Mouse (Mus musculus): Measurements from ENCODE around the gene Mpig6b. TPM values are rescaled to one million over a fixed set of nuclear protein-coding genes. Genes with fewer than 3 reads are reported as not detected.
A peak's percentile ranks its signal among the peaks of the same experiment; 100 is the strongest.

The Mpig6b gene
- polyA plus RNA-seq, 1 experiment = 0.66 TPM

- peak within 1 kb of the TSS; percentile 67 for H3K4me3 ChIP-seq (ENCODE audit: insufficient read depth, low read depth, low read length)
- H3K27me3 ChIP-seq (replicated peaks; ENCODE audit: control insufficient read depth, insufficient read depth, low read length) = no peaks in the 10 kb centered on the region
- H3K4me1 ChIP-seq (ENCODE audit: control insufficient read depth, insufficient read depth, low read length) = 0 out of 2 replicates have a peak, but pooled peaks cover 6% of the 10 kb centered on the region
- peak; percentile 91 for DNase-seq
- TF ChIP-seq CTCF (conservative IDR thresholded peaks at IDR 0.05; ENCODE audit: insufficient read depth, insufficient read length, low read depth, low read length) (peak; percentile 62), POLR2A (IDR thresholded peaks at IDR 0.05; ENCODE audit: low read depth, low read length) (peak; percentile 10)
- WGBS = under 1% methylated on average over 57 of the region's 57 CpGs
- H3K36me3 ChIP-seq (ENCODE audit: control insufficient read depth, insufficient read depth, low read length) = peaks cover 6% of the 10 kb centered on the region; the same call in 1 of the 2 replicates
- peak within 1 kb of the TSS; percentile 52 for H3K27ac ChIP-seq (ENCODE audit: insufficient read depth, low read depth, low read length)
Observed at GRCm38 (mm10) chr17:35058911-35059892, 6.8 kb downstream of the Mpig6b start, which contains the start of gene Ddah2. Gene Ddah2 (plus strand): TSS chr17:35059035.

- no peak overlapping the region for H3K27ac ChIP-seq (ENCODE audit: insufficient read depth, low read depth, low read length)
Observed at GRCm38 (mm10) chr17:35058316-35058715, 7.7 kb downstream of the Mpig6b start.

GRCm38 (mm10) chr17:35057090-35057489, 8.9 kb downstream of the Mpig6b start:
- Histone ChIP-seq H3K36me3 (ENCODE audit: control insufficient read depth, insufficient read depth, low read length) (peaks cover 7% of the 10 kb centered on the region; the same call in 1 of the 2 replicates), H3K4me1 (ENCODE audit: control insufficient read depth, insufficient read depth, low read length) (0 out of 2 replicates have a peak, but pooled peaks cover 6% of the 10 kb centered on the region), H3K27me3 (replicated peaks; ENCODE audit: control insufficient read depth, insufficient read depth, low read length) (no peaks in the 10 kb centered on the region), H3K4me3 (ENCODE audit: insufficient read depth, low read depth, low read length) (no peak overlapping the region), H3K27ac (ENCODE audit: insufficient read depth, low read depth, low read length) (no peak overlapping the region)
- WGBS = 83% methylated on average over 3 of the region's 3 CpGs
- no peak for DNase-seq
- no peak for TF ChIP-seq POLR2A (IDR thresholded peaks at IDR 0.05; ENCODE audit: low read depth, low read length)
- TF ChIP-seq CTCF (conservative IDR thresholded peaks at IDR 0.05; ENCODE audit: insufficient read depth, insufficient read length, low read depth, low read length) = no peak

More at GRCm38 (mm10) chr17:35058316-35058715, 7.7 kb downstream of the Mpig6b start:
- Histone ChIP-seq H3K4me3 (ENCODE audit: insufficient read depth, low read depth, low read length) (no peak overlapping the region), H3K4me1 (ENCODE audit: control insufficient read depth, insufficient read depth, low read length) (0 out of 2 replicates have a peak, but pooled peaks cover 6% of the 10 kb centered on the region), H3K27me3 (replicated peaks; ENCODE audit: control insufficient read depth, insufficient read depth, low read length) (no peaks in the 10 kb centered on the region), H3K36me3 (ENCODE audit: control insufficient read depth, insufficient read depth, low read length) (peaks cover 7% of the 10 kb centered on the region; the same call in 1 of the 2 replicates)
- WGBS = 51% methylated on average over 9 of the region's 9 CpGs
- no peak for DNase-seq
- TF ChIP-seq POLR2A (IDR thresholded peaks at IDR 0.05; ENCODE audit: low read depth, low read length) (no peak), CTCF (conservative IDR thresholded peaks at IDR 0.05; ENCODE audit: insufficient read depth, insufficient read length, low read depth, low read length) (no peak)

GRCm38 (mm10) chr17:35055691-35056495, 10.1 kb downstream of the Mpig6b start:
- Histone ChIP-seq H3K27ac (ENCODE audit: insufficient read depth, low read depth, low read length) (no peak overlapping the region), H3K4me3 (ENCODE audit: insufficient read depth, low read depth, low read length) (no peak overlapping the region), H3K36me3 (ENCODE audit: control insufficient read depth, insufficient read depth, low read length) (peaks cover 7% of the 10 kb centered on the region; the same call in 1 of the 2 replicates), H3K4me1 (ENCODE audit: control insufficient read depth, insufficient read depth, low read length) (0 out of 2 replicates have a peak, but pooled peaks cover 6% of the 10 kb centered on the region), H3K27me3 (replicated peaks; ENCODE audit: control insufficient read depth, insufficient read depth, low read length) (no peaks in the 10 kb centered on the region)
- WGBS = 74% methylated on average over 7 of the region's 7 CpGs
- peak; percentile 52 for DNase-seq
- TF ChIP-seq CTCF (conservative IDR thresholded peaks at IDR 0.05; ENCODE audit: insufficient read depth, insufficient read length, low read depth, low read length) = no peak
- TF ChIP-seq POLR2A (IDR thresholded peaks at IDR 0.05; ENCODE audit: low read depth, low read length) = no peak

GRCm38 (mm10) chr17:35052271-35052798, 13.6 kb downstream of the Mpig6b start:
- TF ChIP-seq CTCF (conservative IDR thresholded peaks at IDR 0.05; ENCODE audit: insufficient read depth, insufficient read length, low read depth, low read length) (no peak), POLR2A (IDR thresholded peaks at IDR 0.05; ENCODE audit: low read depth, low read length) (no peak)
- Histone ChIP-seq H3K36me3 (ENCODE audit: control insufficient read depth, insufficient read depth, low read length) (peaks cover 7% of the 10 kb centered on the region; the same call in 1 of the 2 replicates), H3K4me1 (ENCODE audit: control insufficient read depth, insufficient read depth, low read length) (peaks cover 14% of the 10 kb centered on the region), H3K4me3 (ENCODE audit: insufficient read depth, low read depth, low read length) (peak overlapping the region; percentile 73; the same call in 1 of the 2 replicates), H3K27me3 (replicated peaks; ENCODE audit: control insufficient read depth, insufficient read depth, low read length) (no peaks in the 10 kb centered on the region), H3K27ac (ENCODE audit: insufficient read depth, low read depth, low read length) (peak overlapping the region; percentile 36)
- WGBS = 54% methylated on average over 12 of the region's 12 CpGs
- DNase-seq = no peak
